Mouse (Mus musculus) G1E (cell line): ENCODE data around the gene Pik3ca.

Experiments used
- CTCF ChIP-seq: IDR thresholded peaks from 2 replicates; pipeline ENCODE4 v1.5.1; 2012; ENCODE audit warnings: low read depth, low read length, inconsistent platforms, mixed read lengths
- GATA1 ChIP-seq: IDR thresholded peaks from 2 replicates; pipeline ENCODE4 v1.6.1; 2012; ENCODE audit warnings: borderline replicate concordance, low read length, inconsistent platforms, mixed read lengths
- GATA2 ChIP-seq: IDR thresholded peaks from 2 replicates; pipeline ENCODE4 v1.6.1; 2012; ENCODE audit warnings: low read depth, low read length, inconsistent platforms, borderline replicate concordance
- POLR2AphosphoS5 ChIP-seq: IDR thresholded peaks from 2 replicates; pipeline ENCODE4 v1.6.1; 2012; ENCODE audit warnings: low read depth, low read length, inconsistent platforms; ENCODE audit not compliant: insufficient replicate concordance
- TAL1 ChIP-seq: conservative IDR thresholded peaks from 2 replicates; pipeline ENCODE4 v1.6.1; 2012; ENCODE audit warnings: low read depth, low read length, inconsistent platforms, mixed read lengths

GRCm38 (mm10) chr3:32417751-32418211 lies 20.3 kb downstream of the Pik3ca start:
- TF ChIP-seq TAL1 (no peak), CTCF (no peak), GATA2 (no peak), GATA1 (no peak), POLR2AphosphoS5 (no peak)
